Mouse (Mus musculus): ENCODE measurements around the gene Psmd3.

DNA sequence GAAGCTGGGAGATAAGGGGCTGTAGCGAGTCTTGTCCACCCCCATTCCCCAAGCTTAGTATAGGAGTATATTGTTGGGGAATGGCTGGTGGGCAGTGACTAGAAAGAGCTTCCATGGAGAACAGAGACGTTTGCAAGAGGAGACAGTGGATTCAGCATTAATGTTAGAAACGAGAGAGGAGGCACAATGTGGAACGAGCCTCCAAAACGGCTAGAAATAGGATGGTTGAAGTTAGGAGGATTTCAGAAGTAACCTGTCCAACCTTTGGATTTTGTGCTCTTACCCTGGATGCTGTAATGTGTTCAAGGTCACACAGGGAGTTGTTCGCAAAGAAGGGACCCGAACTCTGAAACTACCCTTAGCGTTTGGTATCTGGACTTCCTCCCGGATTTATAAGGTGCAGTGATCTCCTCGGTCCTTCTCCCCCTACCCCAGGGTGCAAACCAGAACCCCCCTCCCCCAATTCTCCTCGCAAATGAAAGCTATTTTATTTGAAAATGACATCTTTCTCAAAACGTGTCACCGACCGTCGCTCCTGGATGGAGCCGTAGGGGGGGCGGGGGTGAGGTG is 58.8 kb downstream of the Psmd3 start:
- TF ChIP-seq CTCF (IDR thresholded peaks at IDR 0.05; ENCODE audit: control insufficient read depth, insufficient read depth, low read length): no peak
- TF ChIP-seq POLR2A (IDR thresholded peaks at IDR 0.05; ENCODE audit: borderline replicate concordance, control insufficient read depth, low read depth, low read length): no peak

Measured in bone marrow, adult 2 months (tissue).